Comparison of ENCODE assay signal across 26 mouse cellular contexts in the genomic region with DNA sequence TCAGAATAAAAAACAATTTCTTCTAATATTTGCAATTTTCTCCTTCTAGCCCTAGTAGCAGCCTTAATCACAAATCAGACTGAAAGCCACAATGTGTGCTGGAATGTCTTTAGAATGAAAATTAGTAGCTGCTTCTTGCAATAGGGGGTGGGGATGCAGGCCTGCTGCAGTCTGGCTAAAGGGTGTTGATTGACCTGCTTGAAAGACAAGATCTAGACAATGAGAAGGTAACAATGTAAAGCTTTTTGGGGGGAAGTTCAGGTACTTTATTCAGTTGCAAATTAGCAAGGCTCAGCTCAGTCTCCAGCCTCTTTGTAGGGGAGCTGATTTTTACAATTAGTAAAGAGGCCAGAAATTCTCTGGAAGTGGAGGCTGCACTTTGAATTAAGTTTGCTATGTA. TPM values are rescaled to one million over a fixed set of nuclear protein-coding genes. Genes with fewer than 3 reads are reported as not detected.
"Had no signal": no experiment of that assay in that cellular context is flagged by ENCODE, and none has a peak within 500 bp of the region (broad histone marks: within the 10 kb centered on the region; RNA-seq: fewer than 3 reads in every experiment).

No protein-coding gene starts in this region.

- H3K4me2 ChIP-seq: neural tube, embryonic 12.5 days; neural tube, embryonic 13.5 days; neural tube, embryonic 15.5 days; stomach, embryonic 15.5 days had no signal

- H3K9me3 ChIP-seq: stomach, embryonic 15.5 days had no signal

- H3K4me1 ChIP-seq: neural tube, embryonic 12.5 days; neural tube, embryonic 13.5 days; neural tube, embryonic 15.5 days; stomach, embryonic 15.5 days had no signal

- H3K4me3 ChIP-seq: neural tube, embryonic 12.5 days; neural tube, embryonic 13.5 days; neural tube, embryonic 15.5 days; stomach, embryonic 15.5 days had no signal

- DNase-seq: retina, postnatal 1 day; right cerebral cortex, adult 18-20 months; right cerebral cortex, postnatal 14 days; right cerebral cortex, postnatal 25 days; right cerebral cortex, postnatal 4 days; spleen, adult 18-20 months; thymus, adult 18-20 months; thymus, adult 2 months; thymus, postnatal 14 days; thymus, postnatal 25 days; thymus, postnatal 36 days; thymus, postnatal 4 days had no signal

- H3K36me3 ChIP-seq: neural tube, embryonic 12.5 days; neural tube, embryonic 13.5 days; neural tube, embryonic 15.5 days; stomach, embryonic 15.5 days had no signal

- H3K27ac ChIP-seq: neural tube, embryonic 12.5 days; neural tube, embryonic 13.5 days; neural tube, embryonic 15.5 days; stomach, embryonic 15.5 days; stomach, postnatal 0 days had no signal

- H3K9ac ChIP-seq: neural tube, embryonic 12.5 days; neural tube, embryonic 13.5 days; neural tube, embryonic 15.5 days; stomach, embryonic 15.5 days had no signal

- H3K27me3 ChIP-seq: neural tube, embryonic 12.5 days; neural tube, embryonic 13.5 days; neural tube, embryonic 15.5 days; stomach, embryonic 15.5 days had no signal

RNA-seq across cellular contexts. Expression of a gene that starts 21.7 kb away (rescaled TPM):
- polyA plus RNA-seq: neural tube, embryonic 11.5 days; neural tube, embryonic 12.5 days; neural tube, embryonic 13.5 days; neural tube, embryonic 14.5 days; neural tube, embryonic 15.5 days; small intestine, adult 2 months; spleen, adult 2 months; stomach, embryonic 14.5 days; stomach, embryonic 15.5 days; stomach, embryonic 16.5 days; stomach, postnatal 0 days; testis, adult 2 months; thymus, adult 2 months; thymus, postnatal 0 days; urinary bladder, adult 2 months had no signal
